Mouse (Mus musculus) C2C12 (cell line): ENCODE results near the gene Zranb3.

Source experiments
- CTCF ChIP-seq: IDR thresholded peaks from one replicate; pipeline ENCODE4 v1.5.1; 2011; ENCODE audit not compliant: control insufficient read depth, insufficient read depth, insufficient read length
- MAX ChIP-seq: IDR thresholded peaks from one replicate; pipeline ENCODE4 v1.6.1; 2011; ENCODE audit warnings: mild to moderate bottlenecking, control low read depth

DNA sequence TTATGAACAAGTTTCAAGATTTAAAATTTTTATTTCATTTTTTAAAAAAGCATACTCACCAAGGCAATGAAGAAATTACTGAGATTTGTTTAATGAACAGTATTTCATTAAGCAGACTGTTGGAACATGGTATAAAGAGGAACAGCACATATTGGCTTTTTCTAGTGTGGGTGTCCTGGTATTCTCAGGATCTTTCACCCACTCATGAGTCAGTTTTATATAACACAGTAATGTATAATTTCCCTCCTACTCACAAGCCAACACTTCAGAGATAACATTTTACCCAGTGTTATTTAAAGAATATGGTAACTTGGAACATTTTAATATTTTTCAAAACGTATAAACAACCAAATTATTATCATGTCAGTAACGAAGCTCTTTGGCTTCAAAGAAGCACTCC is 25.1 kb downstream of the Zranb3 start:
- TF ChIP-seq CTCF (no peak), MAX (no peak)
